Mouse (Mus musculus): ENCODE data around the gene Dennd1c. TPM values are rescaled to one million over a fixed set of nuclear protein-coding genes. Genes with fewer than 3 reads are reported as not detected.

Gene Dennd1c
- polyA plus RNA-seq, 1 experiment from 2014 or later, result 6.0 TPM

GRCm38 (mm10) chr17:57031661-57032420, 46.5 kb downstream of the Dennd1c start:
- peak; percentile 95 for ATAC-seq (replicated peaks; ENCODE audit: low FRiP score)
- Histone ChIP-seq H3K9ac (peak overlapping the region; percentile 50), H3K27ac (peak overlapping the region; percentile 91), H3K9me3 (replicated peaks) (no peaks in the 10 kb centered on the region), H3K27me3 (no peaks in the 10 kb centered on the region; the same call in 1 of the 2 replicates), H3K36me3 (peaks cover 21% of the 10 kb centered on the region), H3K4me3 (replicated peaks) (peak overlapping the region; percentile 97), H3K4me2 (peak overlapping the region; percentile 66), H3K4me1 (peaks cover 28% of the 10 kb centered on the region)
- WGBS, result under 1% methylated on average over 38 of the region's 38 CpGs

GRCm38 (mm10) chr17:57030931-57031660, 47.2 kb downstream of the Dennd1c start, which contains the start of gene Khsrp:
Khsrp (minus strand) TSS chr17:57031522.
- Histone ChIP-seq H3K4me1 (peaks cover 28% of the 10 kb centered on the region), H3K36me3 (peaks cover 29% of the 10 kb centered on the region), H3K9ac (peak within 1 kb of the TSS; percentile 100), H3K27ac (peak within 1 kb of the TSS; percentile 93), H3K4me2 (peak within 1 kb of the TSS; percentile 87), H3K9me3 (replicated peaks) (no peaks in the 10 kb centered on the region), H3K27me3 (no peaks in the 10 kb centered on the region; the same call in 1 of the 2 replicates), H3K4me3 (replicated peaks) (peak within 1 kb of the TSS; percentile 97)
- ATAC-seq (replicated peaks; ENCODE audit: low FRiP score), result no peak
- under 1% methylated on average over 83 of the region's 99 CpGs for WGBS

GRCm38 (mm10) chr17:57029691-57030090, 48.6 kb downstream of the Dennd1c start:
- Histone ChIP-seq H3K9ac (peak overlapping the region; percentile 100), H3K36me3 (peaks cover 43% of the 10 kb centered on the region)

GRCm38 (mm10) chr17:57027471-57027870, 50.8 kb downstream of the Dennd1c start:
- Histone ChIP-seq H3K27ac (no peak overlapping the region), H3K4me1 (peaks cover 26% of the 10 kb centered on the region), H3K4me2 (no peak overlapping the region), H3K36me3 (peaks cover 65% of the 10 kb centered on the region), H3K4me3 (replicated peaks) (no peak overlapping the region), H3K9ac (no peak overlapping the region), H3K9me3 (replicated peaks) (no peaks in the 10 kb centered on the region), H3K27me3 (no peaks in the 10 kb centered on the region)
- 92% methylated on average over 4 of the region's 4 CpGs for WGBS
- ATAC-seq (replicated peaks; ENCODE audit: low FRiP score), result no peak

More at GRCm38 (mm10) chr17:57029691-57030090, 48.6 kb downstream of the Dennd1c start:
- Histone ChIP-seq H3K4me1 (peaks cover 28% of the 10 kb centered on the region), H3K27ac (peak overlapping the region; percentile 93; the same call in 1 of the 2 replicates), H3K4me2 (peak overlapping the region; percentile 87), H3K9me3 (replicated peaks) (no peaks in the 10 kb centered on the region), H3K4me3 (replicated peaks) (peak overlapping the region; percentile 97), H3K27me3 (no peaks in the 10 kb centered on the region)
- WGBS, result 21% methylated on average over 8 of the region's 8 CpGs
- no peak for ATAC-seq (replicated peaks; ENCODE audit: low FRiP score)

DNA sequence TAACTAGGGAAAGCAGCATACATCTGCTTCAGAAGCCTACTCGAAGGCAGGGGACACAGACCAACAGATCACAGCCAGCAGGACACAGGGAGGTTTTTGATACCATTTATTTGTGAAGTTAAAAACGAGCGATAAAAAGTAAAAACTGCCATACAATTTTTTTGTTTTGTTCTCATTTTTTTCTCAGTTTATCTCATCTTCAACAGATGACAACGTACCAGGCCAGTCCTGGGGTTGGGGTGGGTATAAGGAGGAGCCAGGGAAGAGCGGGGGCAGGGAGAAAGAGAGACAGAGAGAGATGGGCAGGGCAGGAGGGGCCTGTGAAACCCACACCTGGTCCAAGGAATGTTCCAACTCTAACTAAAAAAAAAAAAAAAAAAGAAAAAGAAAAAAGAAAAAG, 57.4 kb downstream of the Dennd1c start:
- Histone ChIP-seq H3K9ac (no peak overlapping the region), H3K27me3 (no peaks in the 10 kb centered on the region), H3K4me1 (no peaks in the 10 kb centered on the region), H3K27ac (no peak overlapping the region), H3K4me2 (no peak overlapping the region), H3K9me3 (replicated peaks) (no peaks in the 10 kb centered on the region), H3K4me3 (replicated peaks) (no peak overlapping the region), H3K36me3 (peaks cover 67% of the 10 kb centered on the region)
- no peak for ATAC-seq (replicated peaks; ENCODE audit: low FRiP score)
- WGBS, result 88% methylated on average over 5 of the region's 5 CpGs

- Histone ChIP-seq H3K4me2 (no peak overlapping the region), H3K4me3 (replicated peaks) (no peak overlapping the region), H3K9me3 (replicated peaks) (no peaks in the 10 kb centered on the region), H3K9ac (no peak overlapping the region), H3K36me3 (peaks cover 54% of the 10 kb centered on the region), H3K27ac (no peak overlapping the region), H3K27me3 (no peaks in the 10 kb centered on the region), H3K4me1 (no peaks in the 10 kb centered on the region)
- no peak for ATAC-seq (replicated peaks; ENCODE audit: low FRiP score)
- 87% methylated on average over 2 of the region's 2 CpGs for WGBS
Observed at GRCm38 (mm10) chr17:57019693-57020092, 58.6 kb downstream of the Dennd1c start.

Other genes starting within 250 kb of the Dennd1c start
- 3.7 and 4.1 TPM in 2 replicates for gene Rfx2, start 247.5 kb downstream of the Dennd1c start, polyA plus RNA-seq (2015; fragmentation: Nextera tagmentation; extraction: Ambion mirVana)
- not detected in 2 replicates for gene Acsbg2, start 204.1 kb downstream of the Dennd1c start, polyA plus RNA-seq (2015; fragmentation: Nextera tagmentation; extraction: Ambion mirVana)
- gene 1700061G19Rik, start 203.0 kb downstream of the Dennd1c start, polyA plus RNA-seq (2015; fragmentation: Nextera tagmentation; extraction: Ambion mirVana), result 0.27 and 0.30 TPM in 2 replicates
- gene Mllt1, start 143.1 kb downstream of the Dennd1c start, polyA plus RNA-seq (2015; fragmentation: Nextera tagmentation; extraction: Ambion mirVana), result 54.6 and 57.8 TPM in 2 replicates
- gene Acer1, start 96.4 kb downstream of the Dennd1c start, polyA plus RNA-seq (2015; fragmentation: Nextera tagmentation; extraction: Ambion mirVana), result 0.15 TPM in 1 of 2 replicates, not detected in the other
- 150 and 165 TPM in 2 replicates for gene Clpp, start 88.2 kb downstream of the Dennd1c start, polyA plus RNA-seq (2015; fragmentation: Nextera tagmentation; extraction: Ambion mirVana)
- 55.3 and 56.7 TPM in 2 replicates for gene Alkbh7, start 81.2 kb downstream of the Dennd1c start, polyA plus RNA-seq (2015; fragmentation: Nextera tagmentation; extraction: Ambion mirVana)
- gene Pspn, start 78.5 kb downstream of the Dennd1c start, polyA plus RNA-seq (2015; fragmentation: Nextera tagmentation; extraction: Ambion mirVana), result 0.87 and 1.3 TPM in 2 replicates
- gene Gtf2f1, start 67.2 kb downstream of the Dennd1c start, polyA plus RNA-seq (2015; fragmentation: Nextera tagmentation; extraction: Ambion mirVana), result 64.0 and 70.3 TPM in 2 replicates
- gene Gm17949, start 67.0 kb downstream of the Dennd1c start, polyA plus RNA-seq (2015; fragmentation: Nextera tagmentation; extraction: Ambion mirVana), result 0.30 and 0.37 TPM in 2 replicates
- 46.1 TPM in 2 replicates for gene Khsrp, start 47.0 kb downstream of the Dennd1c start, polyA plus RNA-seq (2015; fragmentation: Nextera tagmentation; extraction: Ambion mirVana)
- gene Slc25a41, start 36.9 kb downstream of the Dennd1c start, polyA plus RNA-seq (2015; fragmentation: Nextera tagmentation; extraction: Ambion mirVana), result 0.26 TPM in 1 of 2 replicates, not detected in the other
- 49.9 and 52.7 TPM in 2 replicates for gene Crb3, start 19.4 kb downstream of the Dennd1c start, polyA plus RNA-seq (2015; fragmentation: Nextera tagmentation; extraction: Ambion mirVana)
- 11.4 and 12.9 TPM in 2 replicates for gene Slc25a23, start 18.7 kb downstream of the Dennd1c start, polyA plus RNA-seq (2015; fragmentation: Nextera tagmentation; extraction: Ambion mirVana)
- gene Tubb4a, start 9.3 kb upstream of the Dennd1c start, polyA plus RNA-seq (2015; fragmentation: Nextera tagmentation; extraction: Ambion mirVana), result 23.6 and 29.4 TPM in 2 replicates
- gene Tnfsf9, start 26.8 kb upstream of the Dennd1c start, polyA plus RNA-seq (2015; fragmentation: Nextera tagmentation; extraction: Ambion mirVana), result 10.2 and 10.4 TPM in 2 replicates
- gene Cd70, start 71.3 kb upstream of the Dennd1c start, polyA plus RNA-seq (2015; fragmentation: Nextera tagmentation; extraction: Ambion mirVana), result 0.38 TPM in 1 of 2 replicates, not detected in the other
- gene Tnfsf14, start 115.7 kb upstream of the Dennd1c start, polyA plus RNA-seq (2015; fragmentation: Nextera tagmentation; extraction: Ambion mirVana), result 0.08 TPM in 1 of 2 replicates, not detected in the other
- 2.3 and 5.4 TPM in 2 replicates for gene C3, start 149.6 kb upstream of the Dennd1c start, polyA plus RNA-seq (2015; fragmentation: Nextera tagmentation; extraction: Ambion mirVana)
- 35.6 and 39.5 TPM in 2 replicates for gene Gpr108, start 169.9 kb upstream of the Dennd1c start, polyA plus RNA-seq (2015; fragmentation: Nextera tagmentation; extraction: Ambion mirVana)
- 44.5 and 47.5 TPM in 2 replicates for gene Trip10, start 170.9 kb upstream of the Dennd1c start, polyA plus RNA-seq (2015; fragmentation: Nextera tagmentation; extraction: Ambion mirVana)
- gene Vav1, start 200.6 kb upstream of the Dennd1c start, polyA plus RNA-seq (2015; fragmentation: Nextera tagmentation; extraction: Ambion mirVana), result 1.7 and 1.8 TPM in 2 replicates